Mouse (Mus musculus) neural tube, embryonic 11.5 days (tissue): ENCODE results near the gene Cd82. TPM values are rescaled to one million over a fixed set of nuclear protein-coding genes. Genes with fewer than 3 reads are reported as not detected.

Experiments used
- ATAC-seq: fragments of 200-750 bp; cut with Nextera tagmentation; 2 replicates; pipeline ENCODE4 v1.8.0; 2017; ENCODE audit warnings: moderate number of reproducible peaks, mild to moderate bottlenecking, moderate TSS enrichment, moderate library complexity; ENCODE audit not compliant: insufficient read depth, low FRiP score, low TSS enrichment
- DNase-seq: peaks from one replicate; pipeline ENCODE4 v3.0.0-alpha.2; 2015; ENCODE audit warnings: low spot score
- H3K27ac ChIP-seq: fragments of 300-500 bp; sonication (generic); 2 replicates; pipeline ENCODE4 v1.5.1; 2014; ENCODE audit warnings: low read depth, mild to moderate bottlenecking, low read length
- H3K27me3 ChIP-seq: fragments of 300-500 bp; sonication (generic); 2 replicates; pipeline ENCODE4 v1.6.1; 2014; ENCODE audit warnings: mild to moderate bottlenecking, low read length, mixed read lengths; ENCODE audit not compliant: control insufficient read depth, insufficient read depth
- H3K36me3 ChIP-seq: fragments of 300-500 bp; sonication (generic); 2 replicates; pipeline ENCODE4 v1.6.1; 2014; ENCODE audit warnings: mild to moderate bottlenecking, low read length, moderate library complexity, mixed read lengths; ENCODE audit not compliant: control insufficient read depth, insufficient read depth
- H3K4me1 ChIP-seq: fragments of 300-500 bp; sonication (generic); 2 replicates; pipeline ENCODE4 v1.6.1; 2014; ENCODE audit warnings: low read length, mixed read lengths; ENCODE audit not compliant: control insufficient read depth, insufficient read depth
- H3K4me2 ChIP-seq: fragments of 300-500 bp; sonication (generic); 2 replicates; pipeline ENCODE4 v1.6.1; 2014; ENCODE audit warnings: low read depth, mild to moderate bottlenecking, moderate library complexity
- H3K4me3 ChIP-seq: fragments of 300-500 bp; sonication (generic); 2 replicates; pipeline ENCODE4 v1.5.1; 2014; ENCODE audit warnings: low read depth, low read length
- H3K9ac ChIP-seq: fragments of 300-500 bp; sonication (generic); 2 replicates; pipeline ENCODE4 v1.6.1; 2014; ENCODE audit warnings: mild to moderate bottlenecking, low read length
- H3K9me3 ChIP-seq: fragments of 300-500 bp; sonication (generic); 2 replicates; pipeline ENCODE4 v1.6.1; 2016; ENCODE audit warnings: low read length; ENCODE audit not compliant: control insufficient read depth
- WGBS: fragments of 180-500 bp; shearing (Covaris S2); extraction: QIAGEN DNeasy Blood & Tissue Kit; methylation state at CpG from one replicate; pipeline ENCODE4 v1.1.7; 2014; 5-methylcytosine and 5-hydroxymethylcytosine counted together
- polyA plus RNA-seq: library from polyadenylated mRNA; unstranded; fragments of >200 nt; fragmentation: Nextera tagmentation; extraction: Ambion mirVana; gene quantifications from 2 replicates; pipeline ENCODE4 v1.2.1, GENCODE M21; 2014

Gene Cd82
- polyA plus RNA-seq, 1 experiment from 2014 or later, result 5.4 TPM

GRCm38 (mm10) chr2:93451219-93451938 is 11.6 kb downstream of the Cd82 start:
- no peaks in the 10 kb centered on the region for H3K27me3 ChIP-seq
- H3K9me3 ChIP-seq, result no peaks in the 10 kb centered on the region
- DNase-seq, result no peak
- H3K27ac ChIP-seq, result no peak overlapping the region
- H3K4me2 ChIP-seq, result no peak overlapping the region
- 46% methylated on average over 6 of the region's 6 CpGs for WGBS
- ATAC-seq, result no peak
- H3K9ac ChIP-seq, result no peak overlapping the region
- no peaks in the 10 kb centered on the region for H3K36me3 ChIP-seq
- H3K4me3 ChIP-seq, result no peak overlapping the region
- no peaks in the 10 kb centered on the region; the same call in 1 of the 2 replicates for H3K4me1 ChIP-seq

DNA sequence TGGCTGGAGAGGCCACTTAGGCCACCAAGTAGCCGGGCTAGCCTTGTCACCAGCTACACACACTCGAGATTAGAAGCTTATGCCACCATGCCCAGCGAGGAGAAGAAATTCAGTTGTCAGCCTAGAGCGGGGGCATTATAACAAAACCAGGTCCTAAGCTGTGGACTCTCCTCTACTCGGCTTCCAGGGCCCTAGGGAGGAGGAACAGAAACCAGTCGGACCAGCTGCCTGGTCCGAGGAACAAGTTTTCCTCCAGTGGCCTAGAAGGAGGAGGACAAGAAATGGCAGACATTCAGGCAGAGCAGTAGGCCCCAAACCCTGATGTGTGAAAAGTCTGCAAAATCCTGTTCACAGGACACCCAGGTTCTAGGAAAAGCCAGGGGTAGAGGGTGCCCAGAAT is 12.2 kb downstream of the Cd82 start:
- no peak overlapping the region for H3K9ac ChIP-seq
- WGBS, result 81% methylated on average over 7 of the region's 7 CpGs
- no peak overlapping the region for H3K4me2 ChIP-seq
- no peak overlapping the region for H3K4me3 ChIP-seq
- H3K27me3 ChIP-seq, result no peaks in the 10 kb centered on the region
- H3K36me3 ChIP-seq, result no peaks in the 10 kb centered on the region
- DNase-seq, result no peak
- H3K4me1 ChIP-seq, result no peaks in the 10 kb centered on the region; the same call in 1 of the 2 replicates
- H3K9me3 ChIP-seq, result no peaks in the 10 kb centered on the region
- no peak for ATAC-seq
- no peak overlapping the region for H3K27ac ChIP-seq

- no peak overlapping the region for H3K4me2 ChIP-seq
- H3K9ac ChIP-seq, result no peak overlapping the region
- ATAC-seq (no peak), DNase-seq (no peak)
- H3K4me3 ChIP-seq, result no peak overlapping the region
- H3K27me3 ChIP-seq, result no peaks in the 10 kb centered on the region
- no peaks in the 10 kb centered on the region; the same call in 1 of the 2 replicates for H3K4me1 ChIP-seq
- 61% methylated on average over 2 of the region's 2 CpGs for WGBS
- H3K36me3 ChIP-seq, result no peaks in the 10 kb centered on the region
- H3K27ac ChIP-seq, result no peak overlapping the region
- H3K9me3 ChIP-seq, result no peaks in the 10 kb centered on the region
Observed at GRCm38 (mm10) chr2:93449657-93450056, 13.3 kb downstream of the Cd82 start.

GRCm38 (mm10) chr2:93448774-93449173 is 14.2 kb downstream of the Cd82 start:
- Histone ChIP-seq H3K4me1 (no peaks in the 10 kb centered on the region), H3K9ac (no peak overlapping the region), H3K9me3 (no peaks in the 10 kb centered on the region), H3K36me3 (no peaks in the 10 kb centered on the region), H3K27me3 (no peaks in the 10 kb centered on the region), H3K4me3 (no peak overlapping the region), H3K27ac (no peak overlapping the region), H3K4me2 (no peak overlapping the region)
- ATAC-seq (no peak), DNase-seq (no peak)
- WGBS, result 52% methylated on average over 5 of the region's 5 CpGs

DNA sequence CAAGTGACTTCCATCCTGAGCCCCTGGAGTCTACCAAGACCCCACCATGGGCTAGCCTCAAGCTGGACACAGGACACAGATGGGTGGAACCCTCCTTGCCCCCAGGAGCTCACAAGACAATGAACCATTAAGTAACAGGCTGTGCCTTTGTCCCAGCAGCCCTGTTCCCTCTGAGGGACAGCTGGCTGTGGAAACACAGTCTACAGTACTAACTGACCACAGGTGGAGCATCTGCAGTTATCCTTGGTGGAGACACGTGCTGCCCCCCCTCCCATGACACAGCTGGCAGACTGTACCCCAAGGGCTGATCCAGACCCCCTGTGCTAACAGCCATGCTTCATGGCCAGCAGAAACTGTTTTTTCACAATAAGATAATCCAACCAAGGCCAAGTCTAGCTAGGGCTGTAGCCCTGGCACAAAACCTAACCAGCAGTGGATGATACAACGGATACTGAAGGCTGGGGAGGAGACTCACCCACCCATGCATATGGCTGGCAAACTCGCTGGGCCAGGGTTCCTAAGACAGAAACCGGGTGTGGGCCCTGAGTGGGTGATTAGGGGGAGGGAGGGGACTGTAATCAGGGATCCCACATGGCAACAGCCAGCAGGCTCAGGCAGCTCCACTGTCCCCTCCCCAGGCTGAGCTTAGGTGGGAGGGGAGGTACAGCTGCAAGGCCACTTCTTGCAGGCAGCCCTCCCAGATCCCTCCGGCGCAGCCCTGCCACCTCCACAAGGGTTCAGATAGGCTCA is 15.3 kb downstream of the Cd82 start:
- 0 out of 2 replicates have a peak overlapping the region, but pooled peaks have one; percentile 39 for H3K27ac ChIP-seq
- no peak overlapping the region for H3K4me3 ChIP-seq
- ATAC-seq (no peak), DNase-seq (no peak)
- H3K9ac ChIP-seq, result no peak overlapping the region
- H3K4me2 ChIP-seq, result no peak overlapping the region
- 0 out of 2 replicates have a peak, but pooled peaks cover 3% of the 10 kb centered on the region for H3K4me1 ChIP-seq
- WGBS, result 72% methylated on average over 6 of the region's 6 CpGs
- H3K9me3 ChIP-seq, result no peaks in the 10 kb centered on the region
- no peaks in the 10 kb centered on the region for H3K36me3 ChIP-seq
- H3K27me3 ChIP-seq, result no peaks in the 10 kb centered on the region

DNA sequence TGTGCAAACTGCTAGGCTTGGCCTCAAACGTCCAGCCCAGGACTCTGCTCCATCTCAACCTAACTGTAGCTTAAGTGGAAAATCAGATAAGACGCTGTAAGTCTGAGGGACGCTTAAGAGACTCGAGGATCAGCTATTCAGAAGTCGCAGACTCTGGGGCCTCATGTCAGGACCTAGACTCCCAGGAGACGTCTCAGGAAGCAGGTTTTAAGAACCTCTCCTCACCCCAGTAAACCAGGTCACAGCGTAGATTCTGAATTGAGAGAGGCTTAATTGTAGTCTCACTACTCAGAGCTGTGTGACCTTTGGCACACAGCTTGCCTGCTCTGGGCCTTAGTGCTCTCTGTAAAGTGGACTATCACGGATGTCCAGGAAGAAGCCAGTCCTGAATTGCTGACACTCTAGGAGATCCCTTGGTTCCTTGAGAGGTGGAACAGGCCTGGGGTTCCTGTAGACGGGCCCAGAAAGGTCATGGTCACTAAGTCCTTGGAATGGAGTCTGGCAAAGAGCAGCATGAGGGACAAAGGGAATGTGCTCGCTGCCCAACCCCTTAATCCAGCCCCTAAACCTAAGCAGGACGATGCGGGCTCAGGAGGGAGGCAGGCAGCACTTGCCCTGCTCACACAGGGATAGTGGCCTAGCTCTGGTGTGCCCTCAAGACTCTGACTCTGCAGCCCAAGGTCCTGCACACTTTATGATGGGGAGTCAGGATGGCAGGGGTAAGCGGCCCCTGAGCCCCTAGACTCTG is 16.2 kb downstream of the Cd82 start:
- 80% methylated on average over 13 of the region's 13 CpGs for WGBS
- DNase-seq (no peak), ATAC-seq (no peak)
- H3K4me2 ChIP-seq, result no peak overlapping the region
- no peaks in the 10 kb centered on the region for H3K9me3 ChIP-seq
- H3K4me3 ChIP-seq, result no peak overlapping the region
- H3K4me1 ChIP-seq, result 0 out of 2 replicates have a peak, but pooled peaks cover 3% of the 10 kb centered on the region
- no peaks in the 10 kb centered on the region for H3K27me3 ChIP-seq
- H3K9ac ChIP-seq, result no peak overlapping the region
- no peaks in the 10 kb centered on the region for H3K36me3 ChIP-seq
- no peak overlapping the region for H3K27ac ChIP-seq

GRCm38 (mm10) chr2:93445237-93445651 is 17.7 kb downstream of the Cd82 start:
- H3K27me3 ChIP-seq, result no peaks in the 10 kb centered on the region
- H3K9ac ChIP-seq, result no peak overlapping the region
- no peak overlapping the region for H3K4me2 ChIP-seq
- H3K4me3 ChIP-seq, result no peak overlapping the region
- no peak overlapping the region for H3K27ac ChIP-seq
- H3K4me1 ChIP-seq, result 0 out of 2 replicates have a peak, but pooled peaks cover 3% of the 10 kb centered on the region
- 89% methylated on average over 5 of the region's 5 CpGs for WGBS
- ATAC-seq (no peak), DNase-seq (no peak)
- H3K9me3 ChIP-seq, result no peaks in the 10 kb centered on the region
- no peaks in the 10 kb centered on the region for H3K36me3 ChIP-seq

- no peak overlapping the region for H3K4me3 ChIP-seq
- no peak overlapping the region for H3K9ac ChIP-seq
- DNase-seq (no peak), ATAC-seq (no peak)
- peaks cover 6% of the 10 kb centered on the region; the same call in 1 of the 2 replicates for H3K4me1 ChIP-seq
- no peaks in the 10 kb centered on the region for H3K9me3 ChIP-seq
- no peaks in the 10 kb centered on the region for H3K27me3 ChIP-seq
- WGBS, result 88% methylated on average over 7 of the region's 7 CpGs
- H3K36me3 ChIP-seq, result no peaks in the 10 kb centered on the region
- no peak overlapping the region for H3K4me2 ChIP-seq
- H3K27ac ChIP-seq, result no peak overlapping the region
Observed at GRCm38 (mm10) chr2:93444280-93444679, 18.7 kb downstream of the Cd82 start.
